Mouse (Mus musculus): ENCODE data around the gene Tlr7.
"Not testable (repeated sequence)": the region's sequence is repeated elsewhere in the genome, so short reads cannot be mapped to it uniquely, and the experiment has no call there.

Tlr7 gene

GRCm38 (mm10) chrX:167330399-167330798 lies at the start of gene Tlr7:
Gene Tlr7, minus strand, starts transcription at chrX:167330558.
- DNase-seq: no peak

GRCm38 (mm10) chrX:167380073-167380472 lies 49.7 kb upstream of the Tlr7 start:
- DNase-seq: no peak

- not testable (repeated sequence) for DNase-seq
These were observed 30.9 kb upstream of the Tlr7 start for GRCm38 (mm10) chrX:167361231-167361630.

GRCm38 (mm10) chrX:167359704-167360103 lies 29.3 kb upstream of the Tlr7 start:
- no peak for DNase-seq

- DNase-seq: no peak
These were observed 27.1 kb upstream of the Tlr7 start for GRCm38 (mm10) chrX:167357415-167357814.

GRCm38 (mm10) chrX:167355965-167356364 lies 25.6 kb upstream of the Tlr7 start:
- no peak for DNase-seq

- DNase-seq: no peak
These were observed 23.3 kb upstream of the Tlr7 start for GRCm38 (mm10) chrX:167353617-167354016.

GRCm38 (mm10) chrX:167346440-167346839 lies 16.1 kb upstream of the Tlr7 start:
- no peak for DNase-seq

GRCm38 (mm10) chrX:167344356-167344755 lies 14.0 kb upstream of the Tlr7 start:
- no peak for DNase-seq

- no peak for DNase-seq
These were observed 11.5 kb upstream of the Tlr7 start for GRCm38 (mm10) chrX:167341811-167342210.

- no peak for DNase-seq
These were observed 9.8 kb upstream of the Tlr7 start for GRCm38 (mm10) chrX:167340190-167340589.

GRCm38 (mm10) chrX:167337990-167338389 lies 7.6 kb upstream of the Tlr7 start:
- DNase-seq: no peak

GRCm38 (mm10) chrX:167334571-167334970 lies 4.2 kb upstream of the Tlr7 start:
- DNase-seq: no peak

- no peak for DNase-seq
These were observed 2.2 kb upstream of the Tlr7 start for GRCm38 (mm10) chrX:167332607-167333006.

GRCm38 (mm10) chrX:167330993-167331392 lies 635 bp upstream of the Tlr7 start:
- DNase-seq: no peak

- DNase-seq: no peak
These were observed 738 bp downstream of the Tlr7 start for GRCm38 (mm10) chrX:167329620-167330019.

GRCm38 (mm10) chrX:167329098-167329497 lies 1.3 kb downstream of the Tlr7 start:
- peak in 1 of 2 experiments; percentile 1 for DNase-seq

- DNase-seq: no peak
These were observed 1.8 kb downstream of the Tlr7 start for GRCm38 (mm10) chrX:167328519-167328918.

GRCm38 (mm10) chrX:167323742-167324141 lies 6.6 kb downstream of the Tlr7 start:
- DNase-seq: no peak

GRCm38 (mm10) chrX:167321233-167321806 lies 9.0 kb downstream of the Tlr7 start:
- no peak for DNase-seq

GRCm38 (mm10) chrX:167318819-167319396 lies 11.4 kb downstream of the Tlr7 start:
- DNase-seq: no peak

GRCm38 (mm10) chrX:167315766-167316165 lies 14.6 kb downstream of the Tlr7 start:
- no peak for DNase-seq

GRCm38 (mm10) chrX:167315093-167315726 lies 15.1 kb downstream of the Tlr7 start:
- no peak for DNase-seq

- not testable (repeated sequence) for DNase-seq
These were observed 28.3 kb downstream of the Tlr7 start for GRCm38 (mm10) chrX:167302061-167302460.
